Mouse (Mus musculus): ENCODE data around the gene Zfp784. TPM values are rescaled to one million over a fixed set of nuclear protein-coding genes. Genes with fewer than 3 reads are reported as not detected.
A peak's percentile ranks its signal among the peaks of the same experiment; 100 is the strongest.
"Not testable (repeated sequence)": the region's sequence is repeated elsewhere in the genome, so short reads cannot be mapped to it uniquely, and the experiment has no call there.

The Zfp784 gene
- polyA plus RNA-seq, 1 experiment from 2014 or later, result 4.1 TPM

GRCm38 (mm10) chr7:5081939-5082338 is 43.7 kb upstream of the Zfp784 start:
- H3K9me3 ChIP-seq (ENCODE audit: control insufficient read depth, low read length), result no peaks in the 10 kb centered on the region
- peak; percentile 57 for DNase-seq (ENCODE audit: low spot score)
- WGBS, result 72% methylated on average over 2 of the region's 2 CpGs
- H3K27me3 ChIP-seq (ENCODE audit: control insufficient read depth, insufficient read depth, low read length), result no peaks in the 10 kb centered on the region
- no peak overlapping the region for H3K4me3 ChIP-seq (ENCODE audit: low read depth, low read length)
- ATAC-seq (ENCODE audit: low FRiP score, low TSS enrichment), result peak; percentile 59
- peak overlapping the region; percentile 49 for H3K27ac ChIP-seq (replicated peaks)
- peak overlapping the region; percentile 85 for H3K4me2 ChIP-seq (replicated peaks; ENCODE audit: low read depth)
- 0 out of 2 replicates have a peak, but pooled peaks cover 2% of the 10 kb centered on the region for H3K4me1 ChIP-seq (replicated peaks; ENCODE audit: control insufficient read depth, insufficient read depth)
- peaks cover 11% of the 10 kb centered on the region for H3K36me3 ChIP-seq (ENCODE audit: control insufficient read depth, insufficient read depth, low read length)
- H3K9ac ChIP-seq (ENCODE audit: low read length), result no peak overlapping the region
- TF ChIP-seq CTCF (IDR thresholded peaks at IDR 0.05; ENCODE audit: low read depth) (no peak), EP300 (optimal IDR thresholded peaks at IDR 0.05) (no peak)

- Histone ChIP-seq H3K36me3 (ENCODE audit: control insufficient read depth, insufficient read depth, low read length) (peaks cover 18% of the 10 kb centered on the region), H3K27ac (replicated peaks) (peak overlapping the region; percentile 98), H3K4me2 (replicated peaks; ENCODE audit: low read depth) (peak overlapping the region; percentile 85), H3K4me3 (ENCODE audit: low read depth, low read length) (peak overlapping the region; percentile 99), H3K9ac (ENCODE audit: low read length) (peak overlapping the region; percentile 99), H3K4me1 (replicated peaks; ENCODE audit: control insufficient read depth, insufficient read depth) (0 out of 2 replicates have a peak, but pooled peaks cover 2% of the 10 kb centered on the region), H3K27me3 (ENCODE audit: control insufficient read depth, insufficient read depth, low read length) (no peaks in the 10 kb centered on the region), H3K9me3 (ENCODE audit: control insufficient read depth, low read length) (no peaks in the 10 kb centered on the region)
- DNase-seq (ENCODE audit: low spot score) (peak; percentile 33), ATAC-seq (ENCODE audit: low FRiP score, low TSS enrichment) (no peak)
- TF ChIP-seq CTCF (IDR thresholded peaks at IDR 0.05; ENCODE audit: low read depth) (peak; percentile 32), EP300 (optimal IDR thresholded peaks at IDR 0.05) (no peak)
- 35% methylated on average over 6 of the region's 6 CpGs for WGBS
These were observed 43.0 kb upstream of the Zfp784 start for GRCm38 (mm10) chr7:5081241-5081640.

- H3K4me2 ChIP-seq (replicated peaks; ENCODE audit: low read depth), result peak overlapping the region; percentile 85
- 0 out of 2 replicates have a peak, but pooled peaks cover 2% of the 10 kb centered on the region for H3K4me1 ChIP-seq (replicated peaks; ENCODE audit: control insufficient read depth, insufficient read depth)
- H3K4me3 ChIP-seq (ENCODE audit: low read depth, low read length), result peak overlapping the region; percentile 99
- 8% methylated on average over 6 of the region's 6 CpGs for WGBS
- no peak for DNase-seq (ENCODE audit: low spot score)
- H3K9me3 ChIP-seq (ENCODE audit: control insufficient read depth, low read length), result no peaks in the 10 kb centered on the region
- peak overlapping the region; percentile 99 for H3K9ac ChIP-seq (ENCODE audit: low read length)
- peak overlapping the region; percentile 98 for H3K27ac ChIP-seq (replicated peaks)
- no peak for ATAC-seq (ENCODE audit: low FRiP score, low TSS enrichment)
- TF ChIP-seq EP300 (optimal IDR thresholded peaks at IDR 0.05) (no peak), CTCF (IDR thresholded peaks at IDR 0.05; ENCODE audit: low read depth) (no peak)
- peaks cover 20% of the 10 kb centered on the region for H3K36me3 ChIP-seq (ENCODE audit: control insufficient read depth, insufficient read depth, low read length)
- no peaks in the 10 kb centered on the region for H3K27me3 ChIP-seq (ENCODE audit: control insufficient read depth, insufficient read depth, low read length)
These were observed 42.6 kb upstream of the Zfp784 start for GRCm38 (mm10) chr7:5080815-5081214.

GRCm38 (mm10) chr7:5080010-5080751 is 41.9 kb upstream of the Zfp784 start, which contains the start of gene Epn1:
Epn1 (plus strand) TSS chr7:5080235.
- Histone ChIP-seq H3K9me3 (ENCODE audit: control insufficient read depth, low read length) (no peaks in the 10 kb centered on the region), H3K4me3 (ENCODE audit: low read depth, low read length) (peak within 1 kb of the TSS; percentile 99), H3K9ac (ENCODE audit: low read length) (peak within 1 kb of the TSS; percentile 99), H3K27me3 (ENCODE audit: control insufficient read depth, insufficient read depth, low read length) (no peaks in the 10 kb centered on the region), H3K4me2 (replicated peaks; ENCODE audit: low read depth) (peak within 1 kb of the TSS; percentile 85), H3K27ac (replicated peaks) (peak within 1 kb of the TSS; percentile 98), H3K36me3 (ENCODE audit: control insufficient read depth, insufficient read depth, low read length) (peaks cover 16% of the 10 kb centered on the region), H3K4me1 (replicated peaks; ENCODE audit: control insufficient read depth, insufficient read depth) (0 out of 2 replicates have a peak, but pooled peaks cover 2% of the 10 kb centered on the region)
- TF ChIP-seq CTCF (IDR thresholded peaks at IDR 0.05; ENCODE audit: low read depth) (no peak), EP300 (optimal IDR thresholded peaks at IDR 0.05) (no peak)
- ATAC-seq (ENCODE audit: low FRiP score, low TSS enrichment) (peak; percentile 97), DNase-seq (ENCODE audit: low spot score) (peak; percentile 98)
- WGBS, result under 1% methylated on average over 77 of the region's 81 CpGs

- 33% methylated on average over 9 of the region's 13 CpGs for WGBS
- Histone ChIP-seq H3K27ac (replicated peaks) (peak overlapping the region; percentile 98), H3K36me3 (ENCODE audit: control insufficient read depth, insufficient read depth, low read length) (peaks cover 20% of the 10 kb centered on the region), H3K4me2 (replicated peaks; ENCODE audit: low read depth) (peak overlapping the region; percentile 85), H3K4me3 (ENCODE audit: low read depth, low read length) (peak overlapping the region; percentile 99), H3K9ac (ENCODE audit: low read length) (peak overlapping the region; percentile 99)
- H3K9me3 ChIP-seq (ENCODE audit: control insufficient read depth, low read length); DNase-seq (ENCODE audit: low spot score); H3K27me3 ChIP-seq (ENCODE audit: control insufficient read depth, insufficient read depth, low read length); H3K4me1 ChIP-seq (replicated peaks; ENCODE audit: control insufficient read depth, insufficient read depth); ATAC-seq (ENCODE audit: low FRiP score, low TSS enrichment): not testable (repeated sequence)
These were observed 41.2 kb upstream of the Zfp784 start for GRCm38 (mm10) chr7:5079365-5080009.

GRCm38 (mm10) chr7:5076931-5077330 is 38.7 kb upstream of the Zfp784 start:
- Histone ChIP-seq H3K27ac (replicated peaks) (no peak overlapping the region), H3K4me1 (replicated peaks; ENCODE audit: control insufficient read depth, insufficient read depth) (0 out of 2 replicates have a peak, but pooled peaks cover 2% of the 10 kb centered on the region), H3K27me3 (ENCODE audit: control insufficient read depth, insufficient read depth, low read length) (no peaks in the 10 kb centered on the region), H3K9me3 (ENCODE audit: control insufficient read depth, low read length) (no peaks in the 10 kb centered on the region), H3K36me3 (ENCODE audit: control insufficient read depth, insufficient read depth, low read length) (peaks cover 27% of the 10 kb centered on the region), H3K4me3 (ENCODE audit: low read depth, low read length) (no peak overlapping the region), H3K9ac (ENCODE audit: low read length) (no peak overlapping the region), H3K4me2 (replicated peaks; ENCODE audit: low read depth) (no peak overlapping the region)
- no peak for ATAC-seq (ENCODE audit: low FRiP score, low TSS enrichment)
- TF ChIP-seq EP300 (optimal IDR thresholded peaks at IDR 0.05) (no peak), CTCF (IDR thresholded peaks at IDR 0.05; ENCODE audit: low read depth) (no peak)
- WGBS, result 64% methylated on average over 2 of the region's 2 CpGs
- DNase-seq (ENCODE audit: low spot score), result no peak
